Mouse (Mus musculus): ENCODE measurements around the gene Lhfpl5.
A peak's percentile ranks its signal among the peaks of the same experiment; 100 is the strongest.

Lhfpl5 gene

DNA sequence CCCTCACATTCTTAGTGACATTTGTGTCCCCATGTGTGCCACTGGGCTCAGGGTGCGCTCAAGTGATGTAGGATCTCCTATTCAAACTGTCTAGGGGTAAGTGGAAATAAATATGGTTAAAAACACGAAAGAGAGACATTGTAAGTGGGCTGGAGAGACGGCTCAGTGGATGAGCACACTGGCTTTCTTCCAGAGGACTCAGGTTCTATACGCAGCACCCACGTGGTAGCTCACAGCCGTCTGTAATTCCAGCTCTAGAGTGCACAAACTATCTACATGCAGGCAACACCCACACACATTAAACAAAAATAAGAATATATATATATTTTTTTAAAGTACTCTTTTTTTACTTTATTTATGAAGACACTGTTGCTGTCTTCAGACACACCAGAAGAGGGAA, 2.5 kb upstream of the Lhfpl5 start:
- DNase-seq (ENCODE audit: low spot score) = no peak

DNA sequence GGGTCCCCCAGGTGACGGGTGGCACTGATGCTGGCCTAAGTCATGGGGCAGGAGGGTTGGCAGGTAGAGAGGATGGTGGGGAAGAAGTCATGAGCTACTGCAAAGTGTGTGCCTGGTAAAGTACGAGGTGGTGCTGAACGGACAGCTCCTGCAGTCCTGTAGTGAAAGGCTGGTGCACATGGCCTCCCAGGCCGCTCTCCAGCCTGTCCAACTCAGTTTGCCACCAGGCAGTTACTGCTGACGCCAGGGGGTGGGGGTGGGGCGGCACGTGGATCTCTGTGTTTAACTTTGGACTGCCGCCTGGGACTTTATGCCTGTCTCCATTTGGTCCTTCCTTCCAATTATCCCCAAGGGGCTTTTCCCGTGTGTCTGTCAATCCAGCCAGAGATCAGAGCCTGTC, 5.0 kb downstream of the Lhfpl5 start:
- DNase-seq (ENCODE audit: low spot score) = peak; percentile 50

DNA sequence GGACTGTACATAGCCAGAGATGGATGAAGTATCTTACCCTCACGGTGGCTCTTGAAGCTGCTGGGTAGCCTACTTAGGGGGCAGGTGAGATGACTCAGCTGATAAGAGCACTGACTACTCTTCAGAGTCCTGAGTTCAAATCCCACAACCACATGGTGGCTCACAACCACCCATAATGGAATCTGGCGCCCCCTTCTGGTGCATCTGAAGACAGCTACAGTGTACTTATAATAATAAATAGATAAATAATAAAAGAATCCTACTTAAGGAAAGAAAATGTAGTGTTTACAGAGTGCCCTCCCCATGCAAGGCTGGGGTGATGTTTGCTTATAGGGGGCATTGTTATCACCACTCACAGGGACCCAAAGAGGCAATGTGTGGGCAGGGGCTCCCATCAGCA, 5.6 kb downstream of the Lhfpl5 start:
- no peak for DNase-seq (ENCODE audit: low spot score)

DNA sequence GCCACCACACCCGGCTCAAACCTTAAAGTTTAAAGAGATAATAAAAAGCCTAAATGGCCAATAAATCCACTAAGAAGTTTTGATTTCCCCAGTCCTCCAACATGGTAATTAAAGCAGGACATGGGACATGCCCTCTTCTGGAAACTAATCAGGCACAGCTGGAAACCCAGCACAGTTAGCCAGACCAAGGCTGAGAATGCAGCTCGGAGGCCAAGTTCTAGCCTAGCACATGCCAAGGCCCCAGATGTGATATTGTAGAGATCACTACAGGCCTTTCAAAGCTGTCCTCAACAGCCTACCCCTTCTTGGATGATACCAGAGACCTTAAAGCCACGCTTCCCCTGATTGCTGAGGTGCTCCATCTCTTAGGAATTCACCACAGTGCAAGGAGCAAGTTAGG, 11.1 kb downstream of the Lhfpl5 start:
- no peak for DNase-seq (ENCODE audit: low spot score)

DNA sequence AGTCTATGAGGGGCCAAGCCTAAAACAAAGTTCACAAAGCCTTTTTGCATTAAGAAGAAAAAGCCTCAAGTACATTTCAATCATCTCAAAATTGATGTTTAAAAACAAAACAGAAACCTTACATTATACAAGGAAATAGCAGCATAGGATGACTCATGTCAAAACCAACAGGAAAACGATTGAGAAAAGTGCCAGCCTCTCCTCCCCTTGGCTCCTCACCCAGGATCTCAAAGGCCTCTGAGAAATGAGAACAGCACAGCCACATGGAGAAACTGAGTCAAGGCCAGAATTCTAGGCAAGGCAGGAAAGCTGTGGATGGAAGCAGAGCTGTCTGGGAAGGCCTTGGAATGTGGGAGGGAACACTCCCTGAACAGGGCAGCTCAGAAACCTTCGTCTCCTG, 13.2 kb downstream of the Lhfpl5 start:
- no peak for DNase-seq (ENCODE audit: low spot score)

DNA sequence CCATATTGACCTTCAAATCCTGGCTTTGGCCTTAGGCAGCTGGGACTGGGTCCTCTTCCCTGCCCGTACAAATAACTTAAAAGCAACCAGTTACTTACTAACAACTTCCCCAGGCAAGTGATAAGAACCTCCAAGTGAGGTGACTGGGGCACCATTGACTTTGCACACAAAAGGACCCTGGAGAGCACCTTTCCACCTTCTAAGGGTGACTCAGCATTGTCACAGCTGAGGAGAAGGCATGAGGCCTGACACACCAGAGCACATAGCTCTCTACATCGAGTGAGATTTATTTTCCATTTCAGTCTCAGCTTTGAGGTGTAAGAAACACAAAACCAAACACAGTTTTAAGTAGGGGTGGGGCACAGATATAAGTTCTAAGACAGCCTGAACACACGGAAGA, 15.2 kb downstream of the Lhfpl5 start:
- DNase-seq (ENCODE audit: low spot score) = no peak

DNA sequence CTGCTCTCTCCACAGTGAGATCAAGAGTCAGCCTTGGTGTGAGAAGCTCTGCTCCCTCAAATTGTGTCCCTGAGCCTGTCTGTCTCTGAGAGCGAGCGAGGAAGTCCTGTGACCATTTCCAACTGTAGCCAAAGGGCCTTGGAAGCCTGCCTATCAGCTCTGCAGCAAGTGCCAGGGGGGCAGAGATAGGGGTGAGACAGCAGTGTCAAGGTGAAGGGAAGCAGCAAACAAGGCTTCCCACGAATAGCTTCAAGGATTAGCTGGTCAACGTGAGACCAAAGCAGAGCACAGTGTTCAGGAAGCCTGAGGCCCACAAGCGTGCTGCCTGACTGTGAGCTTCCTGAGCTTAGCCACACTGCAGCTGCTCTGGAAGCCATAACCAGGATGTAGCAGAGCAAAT, 16.0 kb downstream of the Lhfpl5 start:
- peak; percentile 78 for DNase-seq (ENCODE audit: low spot score)

DNA sequence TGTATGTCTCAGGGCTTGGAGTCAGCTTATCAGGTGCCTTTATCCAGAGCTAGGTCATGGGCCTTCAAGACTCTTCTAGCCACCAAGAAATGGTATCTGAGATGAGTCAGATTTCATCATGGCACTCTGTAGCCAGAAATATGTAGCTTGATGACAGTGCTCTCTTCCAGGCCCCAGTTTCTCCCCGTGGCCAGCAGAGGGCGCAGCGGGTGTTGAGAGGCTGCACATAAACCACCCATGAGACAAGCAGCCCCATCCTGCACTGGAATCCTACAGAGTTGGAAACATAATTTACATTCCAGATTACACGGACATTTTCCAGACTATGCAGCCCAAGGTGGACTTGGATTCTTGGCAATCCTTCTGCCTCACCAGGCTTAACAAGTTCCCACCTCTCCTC, 17.6 kb downstream of the Lhfpl5 start:
- DNase-seq (ENCODE audit: low spot score) = peak; percentile 56

DNA sequence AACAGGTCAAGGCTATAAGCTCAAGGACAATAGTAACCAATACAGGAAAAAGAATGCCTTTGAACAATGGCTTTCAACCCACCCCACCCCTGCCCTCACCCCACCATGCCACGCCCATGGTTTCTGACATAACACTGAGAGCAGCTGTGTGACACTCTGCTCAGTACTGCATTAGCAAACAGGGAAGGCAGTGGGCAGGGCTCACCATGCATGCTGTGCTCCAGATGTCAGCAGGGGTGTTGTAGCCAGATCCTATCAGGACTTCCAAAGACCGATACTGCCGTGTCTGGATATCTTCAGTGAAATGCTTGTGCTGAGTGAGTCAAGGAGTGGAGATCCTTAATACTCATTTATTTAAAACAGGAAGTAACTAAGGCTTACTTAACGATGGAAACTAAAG, 18.5 kb downstream of the Lhfpl5 start:
- no peak for DNase-seq (ENCODE audit: low spot score)

DNA sequence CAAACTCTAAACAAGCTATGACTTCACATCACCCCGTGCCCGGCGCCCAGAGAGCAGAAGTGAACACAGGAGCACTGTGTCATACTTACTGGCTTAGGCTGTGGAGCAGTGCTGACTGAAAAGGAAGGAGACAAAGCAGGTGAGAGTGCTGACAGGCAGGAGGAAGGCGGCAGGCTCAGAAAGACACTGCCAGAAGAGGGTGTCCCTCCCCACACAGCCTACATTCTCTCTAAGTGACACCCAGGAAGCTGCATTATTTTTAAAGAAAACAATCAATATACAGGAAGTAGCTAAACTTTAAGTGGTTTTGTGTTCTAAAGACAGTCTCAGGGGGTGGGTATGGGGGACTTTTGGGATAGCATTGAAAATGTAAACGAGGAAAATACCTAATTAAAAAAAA, 25.3 kb downstream of the Lhfpl5 start:
- no peak for DNase-seq (ENCODE audit: low spot score)

DNA sequence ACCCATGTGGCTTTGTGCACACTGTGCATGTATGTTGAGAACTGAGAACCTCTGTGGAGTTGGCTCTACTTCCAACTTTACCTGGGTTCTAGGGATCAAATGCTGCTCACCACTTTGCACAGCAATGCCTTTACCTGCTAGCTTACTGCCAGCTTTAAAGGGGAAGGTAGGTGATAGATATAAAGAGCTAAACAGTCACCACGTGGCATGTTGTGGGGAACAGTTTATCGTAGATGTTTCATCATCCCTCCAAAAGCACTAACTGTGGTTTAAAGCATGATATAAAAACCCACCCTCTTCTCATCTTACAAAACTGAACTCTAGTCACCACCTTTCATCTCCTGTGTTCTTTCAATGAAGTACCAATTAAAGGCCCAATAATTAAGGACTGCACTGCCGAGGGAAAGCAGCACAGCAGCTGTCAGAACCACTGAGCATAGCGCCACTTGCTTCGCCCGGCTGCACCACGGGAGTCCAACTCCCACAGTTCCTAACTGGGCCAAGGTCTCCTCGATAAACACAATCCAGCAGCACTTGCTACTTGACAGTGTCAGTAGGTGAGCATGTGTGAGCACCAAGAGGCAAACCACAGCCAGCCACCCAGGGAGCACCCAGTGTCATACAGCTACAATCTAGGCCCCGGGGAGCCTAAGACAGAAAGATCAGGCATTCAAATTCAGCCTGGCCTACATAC, 26.3 kb downstream of the Lhfpl5 start:
- DNase-seq (ENCODE audit: low spot score) = peak; percentile 65

DNA sequence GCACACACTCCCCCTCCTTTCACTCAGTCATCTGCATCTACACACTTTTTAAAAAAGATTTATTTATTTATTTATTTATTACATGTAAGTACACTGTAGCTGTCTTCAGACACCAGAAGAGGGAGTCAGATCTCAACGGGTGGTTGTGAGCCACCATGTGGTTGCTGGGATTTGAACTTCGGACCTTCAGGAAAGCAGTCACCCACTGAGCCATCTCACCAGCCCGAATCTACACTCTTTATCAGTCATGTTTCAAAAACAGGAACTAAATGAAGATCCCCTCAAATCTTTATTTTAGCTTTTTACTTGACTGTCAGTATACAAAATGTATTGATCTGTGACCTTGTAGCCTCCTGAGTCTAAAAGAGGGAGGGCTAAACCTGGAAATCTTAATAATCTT, 34.1 kb downstream of the Lhfpl5 start:
- DNase-seq (ENCODE audit: low spot score) = no peak

DNA sequence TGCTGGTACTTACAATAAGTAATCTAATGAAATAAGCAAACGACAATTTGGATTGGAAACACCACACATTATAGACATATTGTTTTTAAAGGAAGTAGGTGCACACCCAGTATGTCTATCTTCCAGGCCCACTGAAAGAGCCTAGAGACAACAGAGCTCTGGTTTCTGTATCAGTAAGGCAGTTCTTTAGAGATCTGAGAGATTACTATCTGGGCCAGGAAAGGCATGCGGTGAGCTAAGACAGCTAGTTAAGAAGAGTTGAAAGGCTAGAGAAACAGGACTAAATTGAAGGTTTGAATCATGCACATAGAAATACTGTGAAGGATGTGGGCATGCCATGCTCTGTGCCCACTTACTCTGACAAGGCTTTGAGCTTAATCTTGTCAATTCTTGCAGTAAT, 37.2 kb downstream of the Lhfpl5 start:
- DNase-seq (ENCODE audit: low spot score) = no peak

DNA sequence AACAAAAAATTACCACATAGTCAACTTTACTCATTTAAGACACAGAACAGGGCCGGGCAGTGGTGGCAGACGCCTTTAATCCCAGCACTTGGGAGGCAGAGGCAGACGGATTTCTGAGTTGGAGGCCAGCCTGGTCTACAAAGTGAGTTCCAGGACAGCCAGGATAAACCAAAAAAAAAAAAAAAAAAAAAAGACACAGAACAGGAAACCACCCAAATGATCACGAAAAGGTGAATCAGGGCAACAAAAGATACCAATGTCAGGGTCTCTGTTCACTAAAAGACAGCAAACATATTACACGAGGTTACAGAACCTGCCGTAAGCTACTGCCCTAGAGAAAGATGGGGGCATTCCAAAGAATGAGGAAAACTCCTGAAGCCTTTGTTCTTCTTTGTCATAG, 37.7 kb downstream of the Lhfpl5 start:
- no peak for DNase-seq (ENCODE audit: low spot score)

DNA sequence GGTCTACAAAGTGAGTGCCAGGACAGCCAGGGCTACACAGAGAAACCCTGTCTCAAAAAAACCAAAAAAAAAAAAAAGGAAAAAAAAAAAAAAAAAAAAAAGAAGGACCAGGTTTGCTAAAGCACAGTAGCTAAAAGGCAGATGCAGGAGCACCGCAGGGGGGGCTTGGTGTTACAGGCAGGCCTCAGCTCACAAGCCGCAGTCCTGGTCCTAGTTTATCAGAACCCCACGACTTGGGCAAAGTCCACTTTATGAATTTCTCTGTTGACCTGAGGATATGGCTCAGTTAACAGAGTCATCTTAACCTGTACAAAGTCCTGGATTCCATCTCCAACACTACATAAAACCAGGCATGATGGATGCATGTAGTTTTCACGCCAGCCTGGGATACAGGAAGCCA, 39.9 kb downstream of the Lhfpl5 start:
- no peak for DNase-seq (ENCODE audit: low spot score)

DNA sequence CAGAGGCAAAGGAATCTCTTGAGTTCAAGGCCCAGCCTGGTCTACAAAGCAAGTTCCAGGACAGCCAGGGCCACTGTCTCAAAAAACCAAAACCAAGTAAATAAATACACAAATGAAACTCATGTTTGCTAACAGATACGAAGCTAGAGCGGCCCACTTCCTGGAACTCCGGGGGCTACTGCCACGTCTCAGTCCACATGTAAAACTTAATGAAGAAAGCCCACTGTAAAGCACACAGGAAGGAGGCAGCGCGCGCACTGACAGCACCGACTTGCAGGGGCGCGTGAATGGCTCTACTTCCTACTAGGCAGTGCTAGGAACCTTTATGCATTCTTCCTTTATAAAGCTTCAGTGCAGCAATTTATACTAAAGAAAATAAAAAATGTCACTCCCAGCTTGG, 42.2 kb downstream of the Lhfpl5 start:
- no peak for DNase-seq (ENCODE audit: low spot score)

DNA sequence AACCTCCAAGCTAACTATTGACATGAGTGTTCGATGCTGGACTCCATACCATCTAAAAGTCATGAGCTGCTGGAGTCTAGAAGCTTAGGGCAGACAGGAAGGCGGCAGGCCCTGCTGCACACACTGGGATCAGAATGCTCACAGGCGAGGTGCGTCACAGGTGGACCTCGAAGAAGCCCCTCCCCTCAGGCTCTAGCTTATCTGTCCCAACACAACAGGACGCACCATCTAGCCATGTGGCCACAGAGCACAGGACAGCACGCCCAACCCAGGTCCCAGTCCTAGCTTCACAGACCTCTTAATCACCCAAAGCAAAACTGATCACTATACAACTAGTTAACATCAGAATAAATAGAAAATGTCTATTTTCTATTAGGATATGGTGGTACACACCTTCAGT, 42.7 kb downstream of the Lhfpl5 start:
- DNase-seq (ENCODE audit: low spot score) = no peak

DNA sequence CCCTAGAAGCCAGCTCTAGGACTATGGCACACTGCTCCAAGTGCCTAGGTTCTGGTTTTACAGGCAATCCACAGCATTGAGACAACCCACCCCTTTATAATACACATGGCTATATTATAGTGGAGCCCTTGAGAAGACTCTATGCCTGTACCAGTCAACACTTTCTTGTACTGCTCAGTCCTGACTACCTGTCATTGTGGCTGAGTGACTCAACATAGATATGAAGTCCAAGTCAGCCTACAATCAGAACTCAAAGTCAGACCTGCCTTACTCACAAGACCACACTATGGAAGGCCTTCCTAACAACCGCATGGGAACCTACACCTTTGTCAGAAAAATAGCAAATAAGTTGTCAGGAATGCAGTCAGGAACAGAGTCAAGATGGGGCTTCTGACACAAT, 43.3 kb downstream of the Lhfpl5 start:
- DNase-seq (ENCODE audit: low spot score) = no peak

DNA sequence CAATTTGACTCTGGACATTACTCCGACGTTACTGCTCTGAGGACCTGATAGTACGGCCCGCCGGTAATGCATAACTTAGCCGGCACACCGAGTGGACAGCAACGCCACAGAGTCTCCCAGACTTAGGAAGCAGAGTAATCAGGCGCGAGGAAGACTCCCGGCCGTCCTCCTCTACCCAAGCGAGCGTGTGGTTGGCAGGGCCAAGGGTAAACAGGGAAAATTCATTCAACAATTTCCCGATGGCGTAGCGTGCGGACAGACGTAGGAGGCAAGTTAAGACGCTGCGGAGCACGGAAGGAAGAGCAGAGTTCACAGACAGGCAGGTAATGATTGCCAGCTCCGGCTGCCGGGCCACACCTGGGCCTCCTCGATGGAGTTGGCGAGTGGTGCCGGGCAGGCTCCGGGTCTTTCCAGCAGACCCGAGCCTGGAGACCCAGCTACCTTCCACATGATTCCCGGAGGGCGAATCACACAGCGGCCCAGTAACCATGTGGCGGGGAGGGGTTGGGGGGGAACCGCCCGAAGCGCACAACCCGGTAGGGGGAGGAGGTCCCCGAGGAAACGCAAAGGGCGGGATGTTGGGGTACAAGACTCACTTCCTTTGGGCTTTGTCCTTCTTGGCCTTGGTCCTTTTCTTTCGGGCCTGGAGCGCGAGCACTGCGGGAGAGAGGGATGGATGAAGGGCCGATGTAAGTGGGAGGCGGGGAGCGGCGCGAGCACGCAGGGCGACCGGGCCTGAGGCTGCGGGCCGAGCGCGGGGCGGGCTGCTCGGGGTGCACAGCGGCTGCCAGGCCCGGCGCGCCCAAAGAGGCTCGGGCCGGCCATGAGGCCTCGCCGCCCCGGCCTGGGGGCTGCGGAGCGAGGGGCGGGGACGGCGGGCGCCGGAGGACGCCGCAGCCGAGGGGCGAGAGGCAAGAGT, 46.2 kb downstream of the Lhfpl5 start:
- DNase-seq (ENCODE audit: low spot score) = peak; percentile 59

DNA sequence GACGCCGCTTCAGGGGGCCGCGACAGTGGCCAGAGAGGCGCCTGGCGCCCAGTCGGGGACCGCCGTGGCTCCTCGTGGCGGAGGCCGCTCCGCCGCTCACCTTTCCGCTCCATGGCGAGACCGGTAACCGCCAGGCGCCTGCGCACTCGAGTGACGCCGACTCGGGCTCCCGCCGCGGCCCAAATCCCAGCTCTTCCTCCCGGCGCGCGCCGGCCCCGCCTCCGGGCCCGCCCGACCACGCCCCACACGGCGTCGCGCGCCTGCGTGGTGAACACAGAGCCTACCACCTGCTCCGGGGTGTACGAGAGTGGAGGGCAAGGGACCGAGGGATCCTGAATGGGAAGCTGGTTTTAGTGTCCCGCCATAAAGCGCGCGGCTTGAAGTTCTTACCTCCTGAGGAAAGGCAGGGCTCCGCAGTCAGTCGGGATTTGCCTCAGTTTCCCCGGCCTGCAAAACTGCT, 46.9 kb downstream of the Lhfpl5 start, which contains the start of gene Srpk1:
Gene Srpk1, minus strand, starts transcription at position 410 of the 460 bp plus-strand sequence.
- peak; percentile 94 for DNase-seq (ENCODE audit: low spot score)

DNA sequence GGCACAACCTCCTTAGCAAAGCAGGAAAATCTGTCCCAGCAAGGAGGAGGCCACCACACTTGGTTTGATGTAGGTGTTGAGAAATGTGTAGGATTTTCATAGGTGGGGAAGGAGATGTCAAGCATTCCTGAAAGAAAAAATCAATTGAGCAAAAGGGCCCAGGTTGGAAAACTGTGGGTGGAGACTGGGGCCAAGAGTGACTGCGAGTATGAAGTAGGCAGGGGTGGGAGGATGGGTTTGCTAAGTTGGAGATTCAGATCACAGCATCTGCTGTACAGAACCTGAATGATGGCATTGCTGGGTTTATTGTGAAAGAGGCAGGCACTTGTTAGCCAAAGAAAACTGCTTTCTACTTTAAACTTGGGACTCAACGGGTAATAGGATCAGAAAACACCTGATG, 49.4 kb downstream of the Lhfpl5 start:
- no peak for DNase-seq (ENCODE audit: low spot score)

DNA sequence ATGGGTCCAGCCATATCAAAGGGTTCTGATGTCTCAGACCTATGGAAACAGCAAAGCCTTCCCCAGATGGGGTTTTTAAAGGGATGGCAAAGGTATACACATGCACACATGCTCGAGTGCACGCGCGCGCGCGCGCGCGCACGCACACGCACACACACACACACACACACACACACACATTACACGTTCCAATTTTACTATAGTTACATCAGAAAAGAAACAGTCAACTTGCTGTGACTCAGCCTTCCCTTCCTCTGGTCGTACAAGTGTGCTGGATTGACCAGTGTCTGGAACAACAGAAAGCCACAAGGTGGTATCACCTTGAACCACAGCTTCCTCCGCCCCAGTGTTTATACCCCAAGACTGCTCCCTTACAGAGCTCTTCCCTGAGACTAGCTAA, 49.9 kb downstream of the Lhfpl5 start:
- DNase-seq (ENCODE audit: low spot score) = no peak

DNA sequence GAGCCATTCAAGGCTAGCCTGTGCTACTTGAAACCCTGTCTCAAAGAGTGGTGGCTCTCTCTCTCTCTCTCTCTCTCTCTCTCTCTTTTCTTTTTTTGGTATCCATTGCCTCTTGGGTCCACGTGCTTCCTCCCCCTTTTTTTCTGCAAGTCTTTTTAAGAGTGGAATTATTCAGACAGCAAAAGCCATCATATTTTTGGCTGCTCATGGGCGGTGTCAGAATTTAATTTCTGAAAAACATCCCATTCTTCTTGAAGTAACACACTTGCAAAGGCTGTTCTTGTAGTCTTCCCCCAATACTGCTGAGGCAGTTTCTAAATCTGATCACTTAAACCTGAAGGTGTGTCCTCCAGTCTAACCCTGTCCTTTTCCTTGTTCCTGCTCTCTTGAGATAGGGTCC, 51.5 kb downstream of the Lhfpl5 start:
- DNase-seq (ENCODE audit: low spot score) = no peak

Data from testis, postnatal 14 days (tissue).